Mouse (Mus musculus): ENCODE data around the gene Mef2b.

- no peak for TF ChIP-seq CTCF (IDR thresholded peaks at IDR 0.05; ENCODE audit: low read depth)
- TF ChIP-seq EP300 (IDR thresholded peaks at IDR 0.05; ENCODE audit: low read depth), result no peak
Measured at GRCm38 (mm10) chr8:70203072-70203471, 63.6 kb downstream of the Mef2b start.
